Mouse (Mus musculus): Measurements from ENCODE around the gene Aff4. TPM values are rescaled to one million over a fixed set of nuclear protein-coding genes. Genes with fewer than 3 reads are reported as not detected.
A peak's percentile ranks its signal among the peaks of the same experiment; 100 is the strongest.
"Not testable (repeated sequence)": the region's sequence is repeated elsewhere in the genome, so short reads cannot be mapped to it uniquely, and the experiment has no call there.

Gene Aff4
- polyA plus RNA-seq, 1 experiment, result 26.9 TPM

DNA sequence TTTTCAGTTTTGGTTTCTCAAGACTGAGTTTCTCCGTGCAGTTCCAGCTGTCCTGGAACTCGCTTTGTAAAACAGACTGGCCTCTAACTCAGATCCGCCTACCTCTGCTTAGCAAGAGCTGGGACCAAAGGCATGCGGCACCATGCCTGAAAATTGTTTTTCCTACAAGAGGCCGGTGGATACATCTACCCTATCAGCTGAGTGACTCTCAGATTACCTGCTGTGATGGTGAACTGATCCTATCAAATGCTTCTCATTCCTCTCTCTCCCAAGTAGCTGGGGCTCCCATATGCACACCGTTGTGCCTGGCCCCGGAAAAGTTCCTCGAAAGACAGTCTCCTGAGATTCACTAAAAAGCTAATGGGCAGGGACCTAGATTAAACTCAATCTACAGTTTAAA lies 12.9 kb upstream of the Aff4 start:
- no peak for DNase-seq (ENCODE audit: low spot score)

DNA sequence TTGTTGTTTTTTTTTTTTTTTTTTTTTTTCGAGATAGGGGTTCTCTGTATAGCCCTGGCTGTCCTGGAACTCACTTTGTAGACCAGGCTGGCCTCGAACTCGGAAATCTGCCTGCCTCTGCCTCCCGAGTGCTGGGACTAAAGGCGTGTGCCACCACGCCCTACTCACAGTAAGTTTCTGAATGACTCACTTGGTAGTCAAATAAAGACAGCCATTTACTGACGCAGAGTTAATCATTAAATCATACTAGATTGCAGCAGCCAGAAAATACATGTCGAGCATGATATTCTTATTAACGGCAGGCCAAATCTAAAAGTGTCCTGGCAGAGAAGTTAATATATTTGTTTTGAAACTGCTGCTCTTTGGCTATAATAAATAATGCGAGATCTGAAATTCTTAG lies 9.6 kb upstream of the Aff4 start:
- DNase-seq (ENCODE audit: low spot score), result not testable (repeated sequence)

DNA sequence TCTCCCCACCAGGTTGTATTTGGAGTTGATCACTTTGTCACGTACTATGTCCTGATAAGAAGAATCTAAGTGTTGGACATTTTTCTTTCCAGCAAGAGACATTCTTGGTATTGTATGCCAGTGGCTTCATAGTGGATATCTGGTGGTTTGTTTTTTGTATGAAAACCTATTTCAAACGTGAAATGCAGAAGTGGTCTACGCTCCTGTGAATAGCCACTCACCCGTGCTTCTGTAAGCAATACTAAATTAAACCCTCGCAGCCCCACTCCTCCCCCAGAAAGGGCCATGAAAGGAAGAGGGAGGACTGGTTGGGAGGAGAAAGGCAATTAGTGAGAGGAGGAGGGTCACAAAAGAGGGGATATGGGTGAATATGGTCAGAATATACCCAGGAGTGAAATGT lies 7.9 kb upstream of the Aff4 start:
- no peak for DNase-seq (ENCODE audit: low spot score)

DNA sequence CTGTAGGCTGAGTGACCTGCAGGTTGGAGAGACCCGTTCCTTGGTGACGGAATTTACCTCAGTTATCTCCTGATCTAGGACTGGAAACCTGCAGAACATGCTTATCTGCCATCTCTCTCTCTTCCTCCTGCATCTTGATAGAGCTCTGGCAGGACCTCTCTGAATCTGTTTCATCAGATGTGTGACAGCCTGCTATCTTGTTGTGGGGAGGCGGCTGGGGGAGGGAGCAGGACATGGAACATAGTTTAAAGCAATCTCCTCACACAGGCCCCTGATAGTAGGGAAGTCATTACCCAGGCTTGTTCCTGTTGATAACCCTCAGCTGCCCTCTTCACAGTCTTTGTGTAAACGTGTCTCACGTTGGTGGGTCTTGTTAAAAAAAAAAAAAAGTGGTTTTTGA lies 5.3 kb upstream of the Aff4 start:
- no peak for DNase-seq (ENCODE audit: low spot score)

DNA sequence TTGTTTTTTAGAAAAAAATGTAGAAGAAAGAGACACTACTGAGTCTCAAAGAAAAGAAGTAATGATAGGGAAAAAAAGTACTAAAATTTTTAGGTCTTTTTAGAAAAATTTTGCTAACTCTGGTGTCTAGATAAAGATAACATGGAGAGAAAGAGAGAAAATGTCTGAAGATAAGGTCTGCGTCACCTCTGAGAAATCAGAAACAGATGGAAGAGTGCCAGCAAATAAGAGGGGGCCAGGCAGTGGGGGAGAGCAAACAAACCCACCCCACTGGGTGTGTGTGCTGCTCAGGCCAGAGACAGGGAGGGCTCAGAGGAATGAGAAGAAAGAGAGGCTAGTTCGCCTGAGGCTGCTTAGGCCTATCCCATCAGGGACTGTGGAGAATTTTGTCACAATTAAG lies 4.9 kb upstream of the Aff4 start:
- no peak for DNase-seq (ENCODE audit: low spot score)

DNA sequence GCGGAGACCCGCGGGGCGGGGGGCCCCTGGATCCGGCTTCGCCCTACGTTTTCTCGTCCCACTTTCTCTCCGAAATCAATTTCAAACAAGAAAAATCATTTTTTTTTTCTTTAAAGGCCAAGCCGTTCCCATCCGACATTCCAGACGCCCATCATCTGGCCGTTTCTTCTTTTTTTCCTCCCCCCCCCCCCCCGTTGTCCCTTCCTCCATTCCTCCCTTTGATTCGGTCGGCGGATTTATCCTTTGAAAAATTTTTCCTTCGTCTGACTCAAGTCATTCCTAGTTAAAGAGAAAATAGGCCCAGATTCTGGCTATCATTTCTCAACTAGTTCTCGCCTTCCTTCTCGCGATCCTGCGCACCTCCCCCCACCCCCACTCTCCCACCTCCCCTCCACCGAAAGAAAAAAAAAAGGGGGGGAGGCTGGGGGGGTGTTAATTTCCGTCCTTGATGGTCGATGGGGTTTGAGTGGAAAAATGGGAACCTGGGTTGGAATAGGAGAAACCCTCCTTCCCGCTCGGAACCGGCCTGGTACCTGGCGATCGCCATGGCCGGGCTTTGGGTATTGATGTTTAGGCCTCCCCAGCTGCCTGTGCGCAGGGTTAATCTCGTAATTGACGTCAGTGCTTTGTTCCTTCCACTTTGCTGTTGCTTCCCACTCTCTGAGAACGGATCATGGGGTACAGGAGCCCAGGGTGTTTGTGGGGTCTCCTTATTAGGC lies 750 bp downstream of the Aff4 start:
- peak; percentile 56 for DNase-seq (ENCODE audit: low spot score)

DNA sequence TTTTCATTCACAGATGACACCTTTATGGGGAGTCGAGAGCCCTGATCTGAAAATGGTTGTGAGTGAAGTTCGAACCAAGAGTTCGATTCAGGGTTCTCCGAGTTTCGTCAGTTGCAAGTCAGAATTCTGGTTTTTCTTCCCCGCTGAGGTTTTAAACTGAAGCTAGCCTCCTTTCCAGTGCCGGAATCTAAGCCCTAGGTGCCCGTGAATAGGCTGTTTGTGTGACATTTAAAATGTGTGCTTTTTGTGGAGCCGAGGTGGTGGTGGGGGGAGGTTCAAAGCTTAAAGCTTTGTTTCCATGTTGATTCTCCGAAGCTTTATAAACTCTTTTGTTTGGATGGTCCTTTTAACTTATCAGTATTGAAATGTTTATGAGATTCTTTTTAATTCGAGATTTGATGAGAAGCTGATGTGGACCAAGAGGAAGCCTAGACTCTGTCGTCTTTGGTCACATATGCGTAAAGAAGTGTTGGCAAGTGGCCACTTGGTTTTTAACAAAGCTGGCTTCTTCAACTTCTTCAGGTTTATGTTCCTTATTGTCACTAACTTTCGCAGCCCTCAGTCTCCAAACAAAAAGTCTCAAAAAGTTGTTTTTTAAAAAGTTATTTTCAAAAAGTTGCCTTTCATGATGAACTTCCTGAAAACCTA lies 1.4 kb downstream of the Aff4 start:
- no peak for DNase-seq (ENCODE audit: low spot score)

DNA sequence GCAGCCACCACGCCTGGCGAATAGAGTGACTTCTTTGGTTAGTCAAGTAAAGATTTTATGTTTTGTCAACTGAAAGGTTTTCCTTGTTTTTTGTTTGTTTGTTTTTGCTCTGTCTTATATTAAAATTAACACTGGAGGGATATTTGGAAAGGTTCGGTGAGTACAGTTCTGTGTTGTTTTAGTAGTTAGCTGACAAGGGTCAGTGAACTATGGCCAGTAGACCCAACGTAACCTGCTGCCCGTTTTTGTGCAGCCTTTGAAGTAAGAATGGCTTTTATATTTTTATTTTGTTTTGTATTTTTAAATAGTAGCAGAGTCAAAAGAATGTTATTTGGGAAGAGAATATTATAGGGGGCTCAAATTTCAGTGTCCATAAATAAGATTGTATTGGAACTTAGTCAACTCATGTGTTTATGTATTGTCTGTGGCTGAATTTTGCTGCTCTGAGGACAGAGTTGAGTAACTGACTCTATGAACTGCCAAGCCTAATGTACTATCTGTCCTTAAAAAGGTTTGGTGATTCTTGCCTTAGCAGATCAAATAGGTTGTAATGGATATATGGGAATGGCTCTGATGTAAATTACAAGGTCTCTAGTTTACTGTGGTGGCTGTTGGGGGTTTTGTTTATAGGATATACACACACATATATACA lies 8.0 kb downstream of the Aff4 start:
- no peak for DNase-seq (ENCODE audit: low spot score)

DNA sequence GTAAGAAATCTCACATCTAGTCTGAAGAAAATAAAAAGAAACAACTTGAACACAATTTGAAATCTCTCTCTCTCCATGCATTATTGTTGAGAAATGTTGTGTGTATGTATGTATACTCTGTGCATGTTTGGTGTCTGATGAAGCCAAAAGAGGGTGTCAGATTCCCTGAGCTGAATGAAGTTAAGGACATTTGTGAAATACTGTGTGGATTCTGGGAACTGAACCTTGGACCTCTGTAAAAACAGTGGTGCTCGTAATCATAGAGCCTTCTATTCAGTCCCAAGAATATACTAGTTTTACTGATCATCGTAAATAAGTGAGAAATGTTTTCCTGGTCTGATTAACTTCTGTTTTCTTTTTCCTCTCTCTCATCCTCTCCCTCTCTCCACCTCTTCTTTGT lies 16.4 kb downstream of the Aff4 start:
- no peak for DNase-seq (ENCODE audit: low spot score)

DNA sequence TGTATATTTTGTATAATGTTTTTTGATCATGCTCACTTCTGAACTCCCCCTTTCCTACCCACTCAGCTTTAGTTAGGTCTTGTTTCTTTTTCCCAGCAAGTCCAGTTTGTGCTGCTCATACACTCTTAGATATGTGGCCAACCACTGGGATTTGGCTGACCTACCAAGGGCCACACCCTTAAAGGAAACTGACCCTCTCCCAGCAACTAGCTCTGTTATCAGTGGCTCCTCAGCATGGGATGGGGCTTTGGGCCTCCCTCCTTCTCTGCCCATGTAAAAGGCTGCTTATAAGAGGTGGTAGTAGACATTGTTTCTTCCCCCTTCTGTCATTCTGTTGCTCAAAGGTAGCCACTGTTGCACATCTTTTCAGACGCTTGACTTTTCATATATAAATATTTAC lies 28.3 kb downstream of the Aff4 start:
- DNase-seq (ENCODE audit: low spot score), result no peak

DNA sequence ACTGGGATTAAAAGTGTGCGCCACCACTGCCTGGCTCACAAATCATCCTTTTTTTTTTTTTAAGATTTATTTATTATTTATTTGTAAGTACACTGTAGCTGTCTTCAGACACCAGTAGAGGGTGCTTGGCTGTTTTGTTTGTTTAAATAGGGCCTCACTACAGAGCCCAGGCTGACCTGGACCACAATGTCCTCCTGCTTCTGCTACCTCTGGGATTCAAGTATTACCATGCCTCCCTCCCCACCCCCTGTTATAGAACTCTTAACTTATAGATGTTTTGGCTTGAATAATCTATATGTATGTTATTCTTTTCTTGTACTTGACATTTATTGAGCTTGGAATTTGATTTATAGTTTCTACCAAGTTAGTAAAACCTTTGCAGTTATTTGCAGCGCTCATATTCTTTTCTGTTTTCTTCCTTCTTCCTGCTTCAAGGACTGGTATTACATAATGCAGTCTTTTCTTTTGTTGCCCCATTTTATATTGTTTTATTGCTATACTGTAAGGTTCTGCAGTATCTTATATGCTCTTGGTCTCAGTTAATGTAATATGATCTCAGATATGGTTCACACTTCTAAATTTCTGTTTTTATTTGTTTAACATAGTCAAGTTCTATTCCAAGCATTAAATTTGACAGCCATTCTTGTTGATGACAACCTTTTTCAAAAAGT lies 33.3 kb downstream of the Aff4 start:
- DNase-seq (ENCODE audit: low spot score), result no peak

DNA sequence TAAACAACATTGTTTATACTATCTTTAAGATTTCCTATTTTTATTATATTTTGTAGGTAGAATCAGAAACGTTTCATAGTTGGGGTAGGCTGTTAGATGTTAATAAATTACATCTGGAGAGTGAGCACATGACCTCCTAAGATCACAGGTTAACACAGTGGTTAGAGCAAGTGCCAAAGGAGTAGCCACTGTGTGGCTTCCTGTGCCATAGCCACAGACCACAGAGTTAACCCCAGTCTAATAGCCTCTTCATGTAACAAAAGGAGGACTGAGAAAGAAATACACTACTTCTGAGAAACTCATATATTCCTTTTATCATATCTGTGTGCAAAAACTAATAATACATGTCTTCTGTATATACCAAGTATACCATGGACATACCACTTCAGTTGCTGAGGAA lies 43.2 kb downstream of the Aff4 start:
- no peak for DNase-seq (ENCODE audit: low spot score)

DNA sequence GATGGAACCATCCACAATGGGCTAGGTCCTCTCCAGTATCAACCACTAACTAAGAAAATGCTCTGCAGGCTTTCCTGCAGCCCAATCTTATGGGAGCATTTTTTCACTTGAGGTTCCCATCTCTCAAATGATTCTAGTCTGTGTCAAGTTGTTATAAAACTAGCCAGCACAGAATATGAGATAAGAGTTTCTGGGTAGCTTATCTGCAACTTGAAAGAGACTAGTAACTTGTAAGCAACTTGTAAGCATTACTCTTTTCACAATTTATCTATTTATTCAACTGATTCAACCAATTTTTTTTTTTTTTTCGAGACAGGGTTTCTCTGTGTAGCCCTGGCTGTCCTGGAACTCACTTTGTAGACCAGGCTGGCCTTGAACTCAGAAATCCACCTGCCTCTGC lies 53.0 kb downstream of the Aff4 start:
- no peak for DNase-seq (ENCODE audit: low spot score)

DNA sequence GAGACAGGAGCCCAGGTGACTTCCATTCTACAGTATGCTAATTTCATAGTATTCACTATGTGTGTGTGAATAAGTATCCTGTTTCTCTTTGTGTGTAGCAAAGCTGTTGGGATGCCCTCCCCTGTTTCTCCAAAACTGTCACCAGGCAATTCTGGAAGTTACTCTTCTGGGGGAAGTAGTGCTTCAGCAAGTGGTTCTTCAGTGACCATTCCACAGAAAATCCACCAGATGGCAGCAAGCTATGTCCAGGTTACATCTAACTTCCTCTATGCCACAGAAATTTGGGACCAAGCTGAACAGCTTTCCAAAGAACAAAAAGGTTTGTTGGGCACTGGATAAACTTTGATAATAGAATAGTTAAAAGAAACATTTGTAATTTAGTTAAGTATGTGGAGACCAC lies 61.1 kb downstream of the Aff4 start:
- DNase-seq (ENCODE audit: low spot score), result no peak

DNA sequence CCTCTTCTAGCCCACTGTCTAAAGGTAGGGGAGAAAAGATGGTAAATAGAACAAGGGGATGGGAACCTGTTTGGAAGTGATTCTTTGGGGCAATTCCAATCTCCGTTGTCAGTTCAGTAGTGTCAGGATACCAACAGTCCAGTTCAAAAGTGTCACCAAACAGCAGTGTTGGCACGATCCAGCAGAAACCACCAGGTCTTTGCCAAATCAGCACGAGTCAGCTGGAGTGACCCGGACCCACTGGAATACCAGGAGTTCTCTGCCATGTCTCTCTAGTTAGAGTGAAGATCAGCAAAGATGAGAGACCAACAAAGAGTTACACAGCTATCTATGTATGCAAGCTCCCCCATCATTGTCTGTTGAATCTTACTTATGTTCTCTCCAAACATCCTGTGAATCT lies 63.2 kb downstream of the Aff4 start:
- no peak for DNase-seq (ENCODE audit: low spot score)

DNA sequence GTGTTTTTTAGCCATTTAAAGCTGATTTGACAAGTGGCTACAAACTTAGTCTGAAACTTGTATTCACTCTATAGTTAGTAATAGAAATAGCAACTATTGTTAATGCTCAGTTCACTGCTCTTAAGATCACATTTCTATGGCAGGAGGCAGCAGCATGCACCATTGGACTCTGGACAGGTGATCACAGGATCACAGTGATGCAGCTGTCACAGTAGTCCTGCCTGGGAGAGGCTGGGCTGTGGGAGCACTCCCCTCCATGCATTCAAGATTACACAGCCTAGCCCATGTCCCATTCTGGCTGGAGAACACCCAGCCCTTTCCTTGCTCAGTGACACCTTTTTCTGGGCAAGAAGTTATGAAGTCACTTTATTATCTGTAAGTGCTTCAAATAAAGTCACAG lies 67.4 kb downstream of the Aff4 start:
- DNase-seq (ENCODE audit: low spot score), result no peak

DNA sequence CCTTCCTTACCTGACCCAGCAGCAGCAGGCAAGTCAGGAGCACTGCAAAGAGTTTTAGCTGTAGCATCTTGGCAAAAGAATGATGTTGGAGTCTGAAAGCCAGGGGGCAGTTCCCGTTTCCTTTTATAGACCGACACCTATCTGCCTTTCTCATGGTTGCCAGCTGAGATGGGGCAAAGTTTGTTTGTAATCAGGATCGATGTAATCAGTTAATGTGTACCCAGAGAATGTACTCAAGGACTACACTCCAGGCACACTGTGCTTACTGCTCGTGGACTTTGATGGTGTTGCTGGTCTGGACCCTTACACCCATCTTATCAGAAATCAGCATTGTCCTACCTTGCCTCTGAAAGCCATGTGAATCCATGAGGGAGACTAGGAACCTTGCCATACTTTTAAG lies 72.4 kb downstream of the Aff4 start, which contains the start of gene Leap2:
Gene Leap2 (minus strand): TSS at position 135 of the 400 bp plus-strand sequence.
- DNase-seq (ENCODE audit: low spot score), result no peak

DNA sequence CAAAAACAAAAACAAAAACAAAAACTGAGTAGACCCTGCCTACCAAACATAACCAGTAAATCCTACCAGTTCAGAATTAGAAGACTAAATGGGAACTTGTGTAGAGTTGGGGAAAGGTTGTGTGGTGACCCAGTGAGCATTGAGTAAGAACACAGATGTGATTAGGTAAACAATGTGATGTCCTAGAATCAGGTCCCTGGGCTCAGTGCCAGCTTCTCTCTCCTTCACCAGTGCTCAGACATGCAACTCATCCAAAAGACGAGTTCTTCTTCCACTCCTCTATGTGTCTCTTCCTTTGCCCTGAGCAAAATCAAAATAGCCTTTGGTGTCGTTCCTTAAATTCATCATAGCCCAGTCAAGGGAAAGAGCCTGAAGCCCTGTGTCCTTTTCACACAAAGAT lies 74.2 kb downstream of the Aff4 start:
- no peak for DNase-seq (ENCODE audit: low spot score)

DNA sequence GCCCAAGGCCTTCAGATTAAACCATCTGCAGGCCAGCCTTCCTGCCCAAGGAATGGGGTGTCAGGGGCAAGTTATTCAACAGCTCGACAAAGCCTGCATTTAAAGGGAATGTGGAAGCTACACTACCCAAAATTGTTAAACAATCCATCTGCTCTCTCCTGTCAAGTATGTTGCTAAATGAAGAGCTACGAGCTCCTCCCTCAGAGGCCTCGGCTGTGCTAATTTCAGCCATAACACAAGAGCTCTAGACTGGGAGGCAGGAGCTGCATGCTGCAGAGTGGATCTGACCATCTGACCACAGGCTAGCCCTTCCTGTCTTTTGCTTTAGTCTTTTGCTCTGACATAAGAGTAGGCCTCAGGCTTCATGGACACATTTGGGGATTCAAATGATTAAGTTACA lies 74.6 kb downstream of the Aff4 start:
- no peak for DNase-seq (ENCODE audit: low spot score)

DNA sequence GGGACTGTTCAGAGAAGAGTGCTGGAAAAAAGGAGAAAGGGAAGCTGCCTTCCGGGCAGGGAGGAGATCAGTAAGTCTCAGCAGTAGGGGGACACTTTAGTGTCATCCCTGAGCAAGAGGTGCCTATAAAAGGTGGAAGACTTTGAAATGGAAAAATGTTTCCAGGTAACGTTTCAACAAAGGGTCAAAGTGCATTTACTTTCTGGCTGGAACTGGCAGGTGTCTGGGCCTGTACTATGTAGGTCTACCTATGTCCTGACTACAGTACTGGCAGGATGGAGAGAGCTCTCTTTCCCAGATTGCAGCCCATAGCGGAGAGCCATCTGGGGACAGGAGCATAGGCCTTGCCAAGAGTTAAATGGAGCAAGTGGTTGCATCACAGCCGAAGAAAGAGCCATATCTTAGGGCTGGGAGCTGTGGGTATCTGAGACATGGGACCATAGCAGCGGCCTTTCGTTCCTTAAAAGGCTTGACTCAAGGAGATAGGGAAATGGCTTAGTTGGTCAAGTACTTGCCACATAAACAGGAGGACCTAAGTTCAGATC lies 75.2 kb downstream of the Aff4 start:
- no peak for DNase-seq (ENCODE audit: low spot score)

DNA sequence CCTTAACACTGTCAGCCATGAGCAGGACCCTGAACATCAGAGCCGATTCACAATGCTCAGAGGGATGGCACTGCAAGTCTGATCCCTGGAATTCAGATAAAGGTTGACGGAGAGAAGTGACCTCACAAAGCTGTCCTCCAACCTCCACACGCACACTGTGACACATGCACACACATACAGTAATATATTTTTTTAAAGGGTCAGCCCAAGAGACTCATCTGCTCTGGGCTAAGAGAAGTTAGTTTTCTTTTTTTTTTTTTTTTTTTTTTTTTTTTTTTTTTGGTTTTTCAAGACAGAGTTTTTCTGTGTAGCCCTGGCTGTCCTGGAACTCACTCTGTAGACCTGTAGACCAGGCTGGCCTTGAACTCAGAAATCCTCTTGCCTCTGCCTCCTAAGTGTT lies 76.3 kb downstream of the Aff4 start:
- not testable (repeated sequence) for DNase-seq (ENCODE audit: low spot score)

DNA sequence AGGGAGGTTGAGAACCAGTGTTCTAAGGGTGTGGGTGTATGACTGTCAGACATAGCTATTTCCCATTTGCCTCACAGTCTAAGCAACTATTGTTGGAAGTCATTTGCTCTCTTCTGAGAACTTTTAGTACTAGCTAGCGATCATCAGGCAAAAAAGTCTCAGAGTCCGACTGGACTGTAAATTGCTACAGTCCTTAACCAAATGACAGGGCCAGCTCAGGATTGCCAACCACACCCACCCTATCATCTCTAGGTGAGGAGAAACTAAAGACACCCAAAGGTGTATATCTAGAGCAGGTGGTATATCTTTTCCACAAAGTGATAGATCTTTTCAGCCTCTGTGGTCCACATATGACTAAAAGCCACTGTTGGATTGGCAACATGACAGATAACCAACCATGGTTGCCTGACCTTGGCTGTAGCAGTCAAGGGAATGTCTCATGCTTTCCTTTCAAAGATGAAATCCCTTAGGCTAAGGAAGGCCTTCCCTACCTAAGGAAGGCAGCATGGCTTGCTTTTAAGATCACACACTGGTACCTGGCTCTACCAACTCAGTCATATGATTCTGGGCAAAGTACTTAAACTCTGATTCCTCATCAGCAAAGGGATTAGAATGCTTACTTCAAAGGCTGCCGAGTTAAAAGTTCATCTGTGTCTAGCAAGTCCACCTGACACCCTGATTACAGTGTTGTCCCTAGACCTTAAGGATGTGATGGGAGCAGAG lies 77.5 kb downstream of the Aff4 start:
- no peak for DNase-seq (ENCODE audit: low spot score)
